Mouse (Mus musculus): ENCODE data around the gene Gm20873. TPM values are rescaled to one million over a fixed set of nuclear protein-coding genes. Genes with fewer than 3 reads are reported as not detected.
"Not testable (repeated sequence)": the region's sequence is repeated elsewhere in the genome, so short reads cannot be mapped to it uniquely, and the experiment has no call there.

Gm20873 gene
- not detected in 2 replicates for polyA plus RNA-seq (2012; rRNA removed)

GRCm38 (mm10) chrY:6266798-6267197 lies at the start of gene Gm20873:
Gm20873 (plus strand) TSS chrY:6267098.
- H3K27ac ChIP-seq (ENCODE audit: insufficient read depth, low read length); DNase-seq (ENCODE audit: low read depth in 1 of 2, low spot score in 2 of 2); H3K36me3 ChIP-seq (ENCODE audit: control insufficient read depth, insufficient read depth, low read length); H3K4me3 ChIP-seq (ENCODE audit: extremely low read depth, insufficient read depth, insufficient read length); H3K27me3 ChIP-seq (ENCODE audit: control insufficient read depth, insufficient read depth, low read length); H3K4me1 ChIP-seq (ENCODE audit: control insufficient read depth, insufficient read depth, insufficient read length): not testable (repeated sequence)

GRCm38 (mm10) chrY:6237895-6238294 lies 29.0 kb upstream of the Gm20873 start, which contains the start of gene Gm21746:
Gm21746 (minus strand) TSS chrY:6237995.
- H3K4me3 ChIP-seq (ENCODE audit: extremely low read depth, insufficient read depth, insufficient read length); DNase-seq (ENCODE audit: low read depth in 1 of 2, low spot score in 2 of 2); H3K4me1 ChIP-seq (ENCODE audit: control insufficient read depth, insufficient read depth, insufficient read length); H3K27ac ChIP-seq (ENCODE audit: insufficient read depth, low read length); H3K36me3 ChIP-seq (ENCODE audit: control insufficient read depth, insufficient read depth, low read length); H3K27me3 ChIP-seq (ENCODE audit: control insufficient read depth, insufficient read depth, low read length): not testable (repeated sequence)
- WGBS = 71% methylated on average over 2 of the region's 3 CpGs

Other genes with a start within 250 kb of the Gm20873 start
- not detected in 2 replicates for gene Gm21746, start 29.1 kb upstream of the Gm20873 start, polyA plus RNA-seq (2012; rRNA removed)

Data from spleen, adult 2 months (tissue).